Mouse (Mus musculus) c-Kit-positive CD71-positive TER-119-negative erythroid progenitor cells, embryonic 14.5 days (primary cell): ENCODE results near the gene Tlx3.
A peak's percentile ranks its signal among the peaks of the same experiment; 100 is the strongest.

ENCODE experiments used
- DNase-seq: peaks from one replicate; pipeline ENCODE4 v3.0.0-alpha.2; 2013; ENCODE audit warnings: low read depth

Gene Tlx3

GRCm38 (mm10) chr11:33203383-33204328 lies at the start of gene Tlx3:
Tlx3 (minus strand) TSS chr11:33203589.
- DNase-seq, result peak; percentile 14

- DNase-seq, result no peak
Observed at GRCm38 (mm10) chr11:33240295-33240694, 36.9 kb upstream of the Tlx3 start.

DNA sequence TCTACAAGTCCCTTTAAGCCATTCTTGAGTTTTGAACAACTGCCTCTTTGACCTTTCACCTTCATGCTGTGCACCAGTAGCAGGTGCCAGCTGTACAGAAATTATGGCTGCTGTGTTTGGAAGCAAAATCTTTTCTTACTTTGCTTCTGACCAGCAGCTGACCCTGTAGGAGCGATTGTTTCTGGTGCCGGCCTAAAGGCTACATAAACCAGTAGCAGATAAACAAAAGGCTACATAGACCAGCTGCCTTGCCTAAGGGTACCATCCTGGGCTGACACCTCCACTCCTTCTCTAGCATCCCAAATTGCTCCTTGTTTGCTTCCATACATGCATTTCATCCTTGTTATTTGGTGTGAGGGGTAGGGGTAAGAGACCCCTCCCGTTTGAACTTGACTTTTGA lies 30.7 kb upstream of the Tlx3 start:
- no peak for DNase-seq

GRCm38 (mm10) chr11:33232056-33232455 lies 28.7 kb upstream of the Tlx3 start:
- DNase-seq, result no peak

DNA sequence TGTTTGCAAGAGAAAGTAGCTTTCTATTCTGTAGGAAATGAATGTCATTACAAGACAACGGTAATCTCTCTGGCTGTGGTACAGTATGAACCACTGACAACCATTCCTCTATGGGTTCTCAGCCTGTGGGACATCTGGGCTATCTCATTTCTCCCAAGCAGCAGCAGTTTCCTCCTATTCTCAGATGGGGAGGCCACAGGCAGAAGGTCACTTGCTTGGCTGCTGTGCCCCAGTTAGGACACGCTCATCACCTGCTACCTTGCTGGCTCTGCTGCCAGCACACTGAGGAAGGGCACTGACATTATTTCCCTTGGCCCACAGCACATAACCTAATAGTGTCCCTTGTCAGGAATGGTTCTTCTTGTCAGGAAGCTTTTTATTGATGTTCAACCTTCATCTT lies 24.8 kb upstream of the Tlx3 start:
- DNase-seq, result no peak

- DNase-seq, result no peak
Observed at GRCm38 (mm10) chr11:33226516-33226915, 23.1 kb upstream of the Tlx3 start.

- DNase-seq, result no peak
Observed at GRCm38 (mm10) chr11:33221566-33222365, 18.4 kb upstream of the Tlx3 start.

GRCm38 (mm10) chr11:33220763-33221162 lies 17.4 kb upstream of the Tlx3 start:
- DNase-seq, result no peak

- no peak for DNase-seq
Observed at GRCm38 (mm10) chr11:33217384-33218079, 14.1 kb upstream of the Tlx3 start.

GRCm38 (mm10) chr11:33207411-33207810 lies 4.0 kb upstream of the Tlx3 start:
- DNase-seq, result no peak

DNA sequence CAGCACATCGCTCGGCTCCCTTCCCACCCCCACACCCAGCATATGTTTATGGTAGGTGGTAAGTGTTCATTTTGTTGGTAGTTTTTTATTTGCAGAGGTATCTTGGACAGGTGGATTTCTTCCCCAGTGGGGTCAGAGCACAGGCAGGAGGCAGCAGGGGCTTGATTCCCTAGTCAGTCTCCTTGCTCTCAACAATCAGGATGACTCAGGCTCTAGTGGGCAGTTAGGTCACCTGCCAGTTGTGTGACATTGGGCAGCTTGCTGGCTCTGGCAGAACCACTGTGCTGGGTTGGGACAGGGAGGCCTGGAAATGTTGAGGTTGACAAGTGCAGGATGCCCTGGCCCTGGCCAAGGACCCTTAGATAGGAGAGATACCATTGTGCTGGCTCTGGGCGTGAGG lies 1.6 kb upstream of the Tlx3 start:
- DNase-seq, result no peak

GRCm38 (mm10) chr11:33204329-33204705 lies 928 bp upstream of the Tlx3 start:
- no peak for DNase-seq

- DNase-seq, result no peak
Observed at GRCm38 (mm10) chr11:33202972-33203371, 417 bp downstream of the Tlx3 start.

DNA sequence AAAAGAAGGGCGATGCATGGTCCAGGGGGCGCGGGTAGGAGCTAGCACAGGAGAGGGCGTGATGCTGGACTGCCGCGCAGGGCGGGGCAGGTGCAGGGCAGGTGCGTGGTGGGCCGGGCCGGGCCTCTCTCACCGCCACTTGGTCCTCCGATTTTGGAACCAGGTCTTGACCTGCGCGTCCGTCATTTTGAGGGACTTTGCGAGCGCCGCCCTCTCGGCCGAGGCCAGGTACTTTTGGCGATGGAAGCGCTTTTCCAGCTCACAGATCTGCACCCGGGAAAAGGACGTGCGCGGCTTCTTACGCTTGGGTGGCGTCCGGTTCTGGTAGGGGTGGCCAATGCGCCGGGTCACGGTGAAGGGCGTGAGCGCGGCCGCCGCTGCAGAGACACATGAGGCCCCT lies 1.1 kb downstream of the Tlx3 start:
- no peak for DNase-seq

- no peak for DNase-seq
Observed at GRCm38 (mm10) chr11:33201626-33202010, 1.8 kb downstream of the Tlx3 start.

DNA sequence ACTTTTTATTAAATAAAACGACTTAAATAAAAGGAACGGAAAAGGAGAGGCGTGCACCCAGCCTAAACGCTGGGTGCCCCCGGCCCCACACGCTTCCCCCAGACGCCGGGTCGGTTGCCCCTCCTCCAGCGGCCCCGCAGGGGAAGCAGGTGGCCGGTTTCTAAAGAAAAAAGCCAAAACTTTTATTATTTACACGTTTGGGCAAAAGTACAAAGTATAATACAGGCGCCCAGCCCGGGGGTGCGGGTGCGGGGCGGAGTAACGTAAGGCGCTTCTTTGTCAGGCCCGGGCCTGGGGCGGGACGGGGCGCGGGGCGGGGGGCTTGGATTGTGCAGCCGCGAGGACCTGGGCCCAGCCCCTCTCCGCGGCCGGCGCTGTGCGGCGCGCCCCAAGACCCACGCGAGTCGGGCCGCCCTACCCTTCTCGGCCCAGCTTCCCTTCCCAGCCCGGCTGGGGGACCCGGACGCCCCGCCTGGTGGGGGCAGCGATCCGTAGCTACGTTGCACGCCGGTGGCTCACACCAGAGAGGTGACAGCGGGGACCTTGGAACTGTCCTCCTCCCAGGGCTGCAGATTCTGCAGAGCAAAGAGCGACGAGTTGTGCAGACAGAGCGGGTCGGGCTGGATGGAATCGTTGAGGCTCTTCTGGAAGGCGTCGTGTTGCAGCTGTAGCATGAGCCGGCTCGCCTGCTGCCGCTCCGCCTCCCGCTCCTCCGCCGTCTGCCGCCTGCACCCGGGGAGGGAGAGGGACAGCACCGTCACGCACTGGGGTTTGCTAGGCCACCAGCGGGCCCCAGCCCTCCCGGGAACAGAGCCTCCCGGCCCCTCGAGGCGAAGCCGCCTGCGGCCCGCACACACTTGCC lies 2.4 kb downstream of the Tlx3 start:
- no peak for DNase-seq

DNA sequence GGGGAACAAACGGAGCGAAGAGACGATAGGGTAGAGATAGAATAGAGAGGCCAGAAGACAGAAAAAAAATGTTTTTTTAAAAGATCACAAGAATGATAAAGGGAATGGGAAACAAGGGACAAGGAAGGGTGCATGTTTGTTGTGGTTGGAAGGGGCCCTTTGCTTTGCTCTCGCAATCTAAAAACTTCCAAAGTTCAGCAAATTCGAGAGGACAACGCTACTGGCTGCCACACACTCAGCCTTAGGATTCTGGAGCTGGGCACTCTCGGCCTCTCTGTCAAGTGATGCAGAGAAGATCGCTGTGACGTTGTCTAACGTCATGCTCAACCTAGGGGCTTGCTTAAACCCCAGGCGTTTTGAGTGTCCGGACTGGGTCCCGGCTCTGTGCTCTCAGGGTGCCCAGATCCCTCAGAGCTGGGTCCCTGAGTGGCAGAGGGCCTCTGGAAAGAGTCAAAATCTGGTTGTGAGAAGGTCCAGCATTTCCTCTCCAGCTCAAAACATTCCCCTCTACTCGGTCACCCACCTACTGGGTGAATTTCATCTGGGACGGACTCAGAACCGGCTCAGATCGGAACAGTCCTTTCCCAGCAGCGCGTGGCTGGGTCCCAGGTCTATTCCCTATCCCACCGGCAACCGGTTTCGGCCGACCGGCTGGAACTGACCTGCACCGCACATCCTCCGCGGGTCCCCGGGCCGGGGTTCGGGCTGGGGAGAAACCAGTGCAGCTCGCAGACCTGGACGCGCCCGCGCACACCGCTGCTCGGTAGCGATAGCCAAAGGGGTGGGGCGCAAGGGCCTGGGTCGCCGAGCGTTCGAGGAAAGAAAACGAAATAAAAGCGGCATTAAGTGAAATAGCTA lies 3.3 kb downstream of the Tlx3 start:
- no peak for DNase-seq

- no peak for DNase-seq
Observed at GRCm38 (mm10) chr11:33199117-33199514, 4.3 kb downstream of the Tlx3 start.

GRCm38 (mm10) chr11:33198351-33199116 lies 4.9 kb downstream of the Tlx3 start:
- DNase-seq, result no peak

- no peak for DNase-seq
Observed at GRCm38 (mm10) chr11:33197673-33198072, 5.7 kb downstream of the Tlx3 start.
